Mouse (Mus musculus): ENCODE data around the gene Vwa3b. TPM values are rescaled to one million over a fixed set of nuclear protein-coding genes. Genes with fewer than 3 reads are reported as not detected.

Vwa3b gene
- total RNA-seq, 2 experiments from 2014 or later, result 0.91 to 1.7 TPM

DNA sequence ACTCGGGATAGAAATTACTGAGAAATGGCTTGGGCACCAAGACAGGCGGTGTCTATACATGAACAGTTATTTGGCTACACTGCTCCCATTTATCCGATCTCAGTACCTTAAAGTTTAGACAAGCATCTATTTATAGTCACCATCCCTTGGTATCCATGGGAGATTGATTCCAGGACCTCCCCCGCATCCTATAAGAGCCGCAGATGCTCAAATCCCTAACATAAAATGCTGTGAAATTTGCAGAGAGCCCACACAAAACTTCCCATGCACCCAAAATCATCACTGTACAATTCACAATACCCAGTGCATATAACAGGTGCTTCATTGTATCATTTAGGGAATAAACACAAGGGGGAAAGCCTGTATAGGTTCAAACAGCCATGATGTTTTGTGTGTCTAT, 89.5 kb downstream of the Vwa3b start:
- DNase-seq (ENCODE audit: low spot score in 2 of 2), result no peak

DNA sequence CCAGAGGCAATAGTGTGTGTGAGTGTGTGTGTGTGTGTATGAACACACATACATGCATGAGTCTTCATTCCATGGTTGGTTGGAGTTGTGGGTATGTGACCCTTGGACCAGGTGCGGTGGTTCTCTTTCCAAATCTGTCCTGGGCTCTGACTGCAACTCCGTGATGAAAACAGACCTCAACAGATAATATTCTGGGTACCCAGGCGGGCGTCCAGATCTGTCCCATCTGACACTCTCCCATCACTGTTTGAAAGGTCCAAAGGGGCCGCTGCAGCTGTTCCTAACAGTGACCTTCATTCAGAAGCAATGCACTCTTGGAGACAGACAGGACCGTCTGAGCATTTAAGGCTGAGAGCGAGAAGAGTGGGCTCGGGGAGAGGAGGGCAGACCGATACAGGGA, 90.2 kb downstream of the Vwa3b start:
- no peak for DNase-seq (ENCODE audit: low spot score in 2 of 2)

DNA sequence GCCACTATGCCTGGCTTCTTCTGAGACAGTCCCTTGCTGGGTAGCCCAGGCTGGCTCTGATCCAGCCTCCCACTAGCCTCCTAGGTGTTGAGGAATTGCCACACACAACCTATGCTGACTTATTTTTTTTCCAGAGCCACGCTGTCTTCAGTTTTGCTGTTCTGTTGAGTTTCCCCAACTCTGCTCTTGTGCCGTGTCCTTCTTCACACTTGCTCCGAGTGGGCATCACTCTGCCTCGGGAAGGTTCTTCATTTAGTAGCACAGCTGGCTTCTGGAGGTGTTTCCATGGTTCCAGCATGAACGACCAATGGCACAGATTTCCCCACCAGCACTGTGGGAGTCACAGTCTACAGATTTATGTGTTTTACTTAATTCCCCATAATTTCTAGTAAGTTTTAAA, 91.6 kb downstream of the Vwa3b start:
- peak; percentile 26 to 32 for DNase-seq (ENCODE audit: low spot score in 2 of 2)

DNA sequence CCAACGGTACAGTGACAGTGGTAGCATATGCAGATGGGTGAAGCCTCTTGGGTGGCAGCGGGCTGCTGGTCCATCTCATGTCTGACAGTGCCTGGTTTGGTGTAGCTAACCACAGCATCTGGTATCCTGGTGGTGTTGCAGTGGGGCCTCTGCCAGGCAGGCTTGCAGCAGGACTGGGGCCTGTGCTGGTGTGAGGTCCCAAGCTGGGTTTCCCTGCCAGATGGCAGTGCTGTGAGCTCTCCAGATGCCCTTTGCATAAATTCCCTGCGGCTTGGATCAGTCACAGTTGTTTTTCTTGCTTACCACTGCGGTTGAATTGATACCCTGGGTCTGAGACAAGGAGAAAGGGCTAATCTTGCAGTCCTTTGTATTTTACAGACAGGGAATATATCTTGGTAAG, 95.9 kb downstream of the Vwa3b start:
- DNase-seq (ENCODE audit: low spot score in 2 of 2), result no peak

DNA sequence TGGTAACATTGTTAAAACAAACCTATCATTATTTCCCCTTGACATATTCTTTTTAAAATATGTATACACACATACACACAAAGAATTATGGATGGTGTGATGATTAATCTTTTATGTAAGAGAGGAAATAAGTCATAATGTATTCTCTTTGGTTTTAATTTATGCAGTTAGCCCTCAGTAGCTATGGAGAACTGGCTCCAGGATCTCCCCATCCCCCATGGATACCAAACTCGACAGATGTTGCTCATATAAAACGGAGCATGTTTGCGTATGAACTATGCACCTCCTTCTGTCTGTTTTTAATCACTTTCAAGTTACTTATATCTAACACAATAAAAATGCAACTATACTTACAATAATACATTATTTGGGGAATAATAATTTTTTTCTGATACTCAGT, 96.4 kb downstream of the Vwa3b start:
- no peak for DNase-seq (ENCODE audit: low spot score in 2 of 2)

DNA sequence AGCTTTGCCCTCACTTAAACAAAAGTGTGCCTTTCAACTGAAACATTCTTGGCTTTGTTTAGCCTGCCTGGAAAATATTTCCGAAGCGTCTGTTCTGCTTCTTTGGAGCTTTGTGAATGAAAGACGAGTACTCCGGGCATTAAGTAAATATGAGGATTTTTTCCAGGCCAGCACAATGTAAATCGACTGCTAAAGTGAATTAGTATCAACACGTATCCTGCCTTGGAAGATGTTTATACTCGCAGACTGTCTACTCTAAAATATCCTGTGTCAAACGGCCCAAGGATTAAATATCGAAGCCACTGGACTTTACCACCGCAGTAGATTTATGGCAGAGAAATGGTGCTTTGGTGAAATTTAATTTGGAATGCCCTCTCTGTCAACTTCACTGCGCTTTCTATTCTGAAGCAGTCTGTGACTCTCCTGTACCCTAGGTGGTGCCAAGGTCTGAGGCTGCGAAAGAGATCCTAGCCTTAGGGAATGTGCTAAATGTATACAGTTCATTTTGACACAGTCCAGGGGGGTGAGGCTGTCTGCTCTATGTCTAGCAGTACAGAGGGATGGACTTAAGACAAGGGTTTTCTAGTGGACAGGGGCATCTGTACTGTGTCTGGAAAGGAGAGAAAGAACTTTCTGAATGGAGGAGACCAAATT, 98.4 kb downstream of the Vwa3b start:
- no peak for DNase-seq (ENCODE audit: low spot score in 2 of 2)

DNA sequence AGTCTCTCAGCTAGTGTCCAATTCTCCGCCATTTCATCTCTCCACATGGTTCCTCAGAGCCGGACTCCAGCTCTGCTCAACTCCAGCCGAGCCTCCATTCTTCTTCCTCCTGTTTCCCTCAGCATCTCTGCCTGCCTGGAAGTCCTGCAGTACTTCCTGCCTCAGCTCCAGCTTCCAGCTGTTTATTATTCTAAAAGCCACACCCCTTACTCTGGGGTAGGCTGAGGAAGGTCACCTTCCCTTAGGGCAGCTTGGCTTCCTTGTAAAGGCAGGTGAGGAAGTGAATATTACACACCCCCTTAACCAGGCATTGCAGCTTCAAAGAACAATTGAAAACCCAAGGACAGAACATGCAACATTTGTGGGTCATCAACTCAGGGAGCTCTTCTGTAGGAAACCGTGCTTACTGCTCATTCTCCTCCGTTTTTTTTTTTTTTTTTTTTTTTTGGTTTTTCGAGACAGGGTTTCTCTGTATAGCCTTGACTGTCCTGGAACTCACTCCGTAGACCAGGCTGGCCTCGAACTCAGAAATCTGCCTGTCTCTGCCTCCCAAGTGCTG, 103.7 kb downstream of the Vwa3b start:
- DNase-seq (ENCODE audit: low spot score in 2 of 2), result no peak

DNA sequence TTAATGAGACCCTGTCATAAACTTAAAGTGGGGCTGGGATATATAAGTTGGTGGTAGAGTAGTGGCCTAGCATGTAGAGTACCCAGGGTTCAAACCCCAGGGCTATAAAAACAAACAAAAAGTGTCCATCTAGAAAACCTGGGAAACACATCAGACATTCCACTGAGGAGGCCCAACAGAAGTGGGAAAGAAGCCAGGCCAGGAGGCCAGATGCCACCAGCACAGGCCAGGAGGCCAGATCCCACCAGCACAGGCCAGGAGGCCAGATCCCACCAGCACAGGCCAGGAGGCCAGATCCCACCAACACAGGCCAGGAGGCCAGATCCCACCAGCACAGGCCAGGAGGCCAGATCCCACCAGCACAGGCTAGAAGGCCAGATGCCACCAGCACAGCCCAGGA, 104.8 kb downstream of the Vwa3b start:
- DNase-seq (ENCODE audit: low spot score in 2 of 2), result no peak

DNA sequence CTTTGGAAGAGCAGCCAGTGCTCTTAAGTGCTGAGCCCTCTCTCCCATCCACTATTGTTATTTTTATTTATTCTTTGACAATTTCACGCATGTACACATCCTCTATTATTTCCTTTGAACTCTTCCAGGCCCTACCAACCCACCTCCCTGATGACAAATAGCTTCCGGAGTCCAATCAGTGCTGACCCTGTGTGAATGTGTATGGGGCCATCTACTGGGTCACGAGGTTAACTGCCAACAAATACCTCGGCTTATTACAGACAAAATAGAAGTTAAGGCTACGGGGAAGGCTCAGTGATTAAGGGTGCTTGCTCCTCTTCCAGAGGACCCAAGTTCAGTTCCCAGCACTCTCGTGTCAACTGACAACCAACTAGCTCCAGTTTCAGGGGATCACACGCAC, 106.0 kb downstream of the Vwa3b start:
- DNase-seq (ENCODE audit: low spot score in 2 of 2), result no peak

DNA sequence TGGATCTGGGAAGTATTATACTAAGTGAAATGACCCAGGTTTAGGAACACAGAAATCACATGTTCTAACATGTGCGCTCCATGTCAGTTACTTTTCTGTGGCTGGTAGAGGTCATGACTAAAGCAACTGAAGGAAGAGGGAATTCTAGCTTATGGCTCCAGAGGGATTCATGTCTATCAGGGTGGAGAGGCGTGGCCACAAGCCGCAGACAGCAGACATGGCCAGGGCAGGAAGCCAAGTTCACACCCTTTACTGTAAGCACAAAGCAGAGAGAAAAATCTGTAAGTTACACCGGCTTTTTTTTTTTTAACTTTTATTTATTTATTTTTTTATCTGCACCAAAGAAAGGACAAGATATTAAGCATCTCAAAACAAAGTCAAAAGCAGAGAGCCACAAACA, 119.6 kb downstream of the Vwa3b start:
- DNase-seq (ENCODE audit: low spot score in 2 of 2), result no peak

DNA sequence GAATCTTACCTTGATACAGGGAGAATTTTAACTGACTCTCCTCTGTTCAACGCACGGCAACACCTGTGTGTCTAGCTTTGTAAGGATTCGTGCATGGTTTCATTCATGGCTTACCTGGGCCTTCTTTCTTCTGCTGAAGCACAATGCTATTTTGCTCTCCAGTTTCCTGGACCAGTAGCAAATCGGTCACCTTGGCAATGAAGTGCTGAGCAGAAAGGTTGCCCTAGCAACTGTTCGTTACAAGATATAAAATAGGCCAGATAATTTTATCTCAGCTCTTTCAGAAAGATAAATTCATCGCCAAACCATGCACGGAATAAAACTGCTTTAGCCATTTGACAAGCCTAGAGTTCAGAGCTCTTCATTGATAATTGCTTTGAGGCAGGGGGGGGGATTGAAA, 123.5 kb downstream of the Vwa3b start:
- no peak for DNase-seq (ENCODE audit: low spot score in 2 of 2)

DNA sequence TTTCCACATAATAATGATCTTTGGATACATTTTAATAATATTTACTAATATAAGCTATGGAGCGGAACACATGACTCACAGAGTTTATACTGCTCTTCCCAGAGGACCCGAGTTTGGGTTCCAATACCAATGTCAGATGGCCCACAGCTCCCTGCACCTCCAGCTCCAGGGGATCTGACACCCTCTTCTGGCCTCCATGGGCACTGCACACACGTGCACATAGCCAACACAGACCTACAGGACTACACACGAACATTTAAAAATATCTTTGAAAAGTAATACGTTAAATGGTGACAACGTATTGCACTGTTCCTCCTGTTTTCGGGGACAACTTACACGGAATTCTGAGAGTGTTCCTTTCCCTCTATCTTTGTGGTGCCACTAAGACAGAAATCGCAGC, 125.5 kb downstream of the Vwa3b start:
- DNase-seq (ENCODE audit: low spot score in 2 of 2), result no peak

DNA sequence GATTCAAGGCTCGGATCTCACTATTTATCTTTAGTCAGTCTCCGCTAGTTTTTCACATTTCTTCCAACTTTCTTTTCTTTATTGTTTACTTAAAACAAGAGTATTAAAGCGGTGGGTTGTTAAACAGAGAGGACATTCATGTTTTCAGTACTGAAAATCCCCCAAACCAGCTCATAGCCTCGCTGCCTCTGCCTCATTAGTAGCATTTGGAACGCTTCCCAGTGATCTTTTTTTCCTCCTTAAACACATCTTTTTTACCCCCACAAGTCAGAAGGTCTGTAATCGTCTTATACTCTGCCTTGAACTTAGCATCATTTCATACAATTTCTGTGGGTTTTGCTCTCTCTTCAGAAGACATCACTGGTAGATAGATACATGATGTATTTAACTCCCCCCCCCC, 139.7 kb downstream of the Vwa3b start:
- no peak for DNase-seq (ENCODE audit: low spot score in 2 of 2)

DNA sequence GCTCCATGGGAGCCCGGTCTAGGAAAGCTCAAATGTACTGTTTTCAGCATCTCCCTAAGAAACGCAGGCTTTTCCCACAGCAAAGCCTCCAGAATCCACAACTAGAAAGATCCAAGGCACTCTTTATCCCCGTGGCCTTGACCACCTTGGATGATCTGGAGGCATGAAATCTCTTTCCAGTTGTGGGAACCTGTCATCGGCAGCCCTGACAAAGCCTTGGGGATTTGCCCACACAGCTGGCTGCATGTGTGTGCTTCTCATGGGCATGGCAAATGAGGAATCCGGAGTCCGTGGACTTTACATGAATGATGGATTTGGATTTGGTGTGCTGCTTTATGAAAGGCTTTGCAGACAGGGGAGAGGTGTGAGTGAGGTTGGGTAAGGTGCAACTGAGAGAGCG, 141.5 kb downstream of the Vwa3b start:
- no peak for DNase-seq (ENCODE audit: low spot score in 2 of 2)

DNA sequence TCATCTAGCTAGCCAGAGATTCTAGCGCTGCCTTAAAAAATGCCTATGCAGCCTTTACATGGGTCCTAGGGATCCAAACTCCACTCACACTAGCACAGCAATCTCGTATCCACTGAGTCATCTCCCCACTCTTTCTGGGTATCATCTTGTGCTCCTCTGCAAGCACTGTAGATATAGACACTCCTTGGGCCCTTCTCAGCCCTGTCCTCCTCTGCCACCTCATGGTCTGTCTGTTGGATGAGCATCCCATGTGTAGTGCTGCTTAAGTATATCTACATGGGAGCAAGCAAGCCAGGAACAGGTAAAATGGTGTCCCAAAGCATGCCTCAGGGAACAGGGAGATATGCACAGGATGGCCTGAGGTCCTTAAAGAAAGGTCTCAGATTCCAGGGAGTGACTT, 151.5 kb downstream of the Vwa3b start:
- DNase-seq (ENCODE audit: low spot score in 2 of 2), result peak in 1 of 2 experiments; percentile 13

DNA sequence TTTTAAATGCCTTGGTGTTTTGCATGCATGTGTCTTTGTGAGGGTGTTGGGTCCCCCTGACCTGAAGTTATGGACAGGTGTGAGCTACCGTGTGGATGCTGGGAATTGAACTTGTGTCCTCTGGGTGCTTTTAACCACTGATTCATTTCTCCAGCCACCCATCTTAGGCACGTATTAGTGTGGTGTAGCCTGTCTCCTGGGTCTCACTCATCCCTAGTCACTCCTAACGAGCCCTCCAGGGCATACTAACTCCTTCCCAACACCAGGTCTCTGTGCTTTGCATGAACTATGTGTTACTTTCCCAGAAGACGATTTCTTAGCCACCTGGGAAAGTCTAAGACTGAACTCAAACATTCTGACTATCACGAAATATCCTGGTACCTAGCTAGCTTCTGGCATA, 153.5 kb downstream of the Vwa3b start:
- no peak for DNase-seq (ENCODE audit: low spot score in 2 of 2)

DNA sequence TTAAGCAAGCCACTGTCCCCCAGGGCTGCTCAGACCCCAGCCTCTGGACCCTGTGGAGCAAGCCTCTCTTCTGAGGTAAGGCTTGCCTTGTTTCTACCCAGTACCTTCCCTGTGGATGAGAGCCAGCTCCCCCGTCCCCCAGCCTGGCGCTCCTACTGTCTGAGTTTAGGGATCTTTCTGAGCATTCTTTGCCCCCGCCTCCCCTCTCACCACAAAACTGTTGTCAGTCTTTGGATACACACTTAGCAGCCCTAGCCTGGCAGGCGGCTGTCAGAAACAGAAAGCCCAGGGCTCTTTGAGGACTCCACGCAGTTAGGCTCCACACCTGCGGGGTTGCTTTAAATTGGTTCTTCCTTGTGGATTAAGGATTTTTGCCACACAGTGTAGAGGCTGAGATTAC, 160.7 kb downstream of the Vwa3b start:
- DNase-seq (ENCODE audit: low spot score in 2 of 2), result no peak

DNA sequence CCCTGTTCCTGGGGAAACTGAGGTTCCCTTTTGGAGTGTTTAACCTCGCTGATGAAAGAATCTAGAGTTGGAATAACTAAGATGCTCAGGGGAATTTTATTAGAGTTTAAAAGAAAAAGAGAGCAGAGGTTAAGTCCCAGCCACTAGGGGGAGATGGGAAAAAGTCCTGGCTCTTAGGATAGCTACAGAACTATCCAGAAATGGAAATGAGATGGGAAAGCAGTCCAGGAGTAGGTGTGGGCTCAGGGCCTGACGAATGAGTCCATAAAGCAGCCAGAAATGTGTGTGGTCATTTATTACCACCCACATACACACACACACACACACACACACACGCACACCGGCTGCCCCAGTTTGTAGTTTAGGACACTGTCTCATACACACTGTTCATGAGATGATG, 168.2 kb downstream of the Vwa3b start:
- DNase-seq (ENCODE audit: low spot score in 2 of 2), result peak in 1 of 2 experiments; percentile 5

DNA sequence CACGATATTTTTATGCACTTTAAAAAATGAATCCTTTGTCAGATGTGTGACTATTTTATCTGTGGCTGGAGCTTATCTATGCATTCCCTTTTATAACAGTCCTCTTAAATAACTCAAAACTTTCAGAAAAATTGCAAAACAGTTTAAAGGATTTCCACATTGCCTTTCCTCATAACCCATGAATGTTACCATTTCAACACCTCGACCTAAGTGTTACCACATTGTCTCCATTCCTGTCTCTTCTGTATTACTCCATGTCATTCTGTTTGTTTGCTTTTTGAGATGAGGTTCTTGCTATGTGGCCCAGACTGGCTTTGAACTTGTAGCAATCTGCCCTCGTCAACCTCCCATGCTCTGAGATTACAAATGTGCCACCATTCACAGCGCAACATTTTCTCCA, 175.0 kb downstream of the Vwa3b start:
- no peak for DNase-seq (ENCODE audit: low spot score in 2 of 2)

DNA sequence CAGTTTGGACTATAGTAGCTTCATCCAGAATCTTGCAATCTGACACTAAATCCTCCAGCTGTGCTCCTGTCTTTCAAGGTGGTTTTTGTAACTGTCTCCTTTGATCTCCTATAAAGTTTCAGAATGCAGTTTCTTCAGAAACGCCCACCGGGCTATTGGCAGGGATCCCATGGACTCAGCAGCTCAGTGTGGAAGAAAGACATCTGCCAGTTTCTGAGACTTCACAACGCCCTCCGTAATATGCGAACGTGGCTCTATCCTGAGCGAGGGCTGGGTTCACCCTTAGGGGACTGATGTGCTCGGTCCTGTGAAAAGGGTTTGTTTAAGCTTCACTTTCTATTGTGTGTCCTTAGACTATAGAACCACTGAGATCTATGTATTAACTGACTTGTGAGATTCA, 181.3 kb downstream of the Vwa3b start:
- DNase-seq (ENCODE audit: low spot score in 2 of 2), result no peak

DNA sequence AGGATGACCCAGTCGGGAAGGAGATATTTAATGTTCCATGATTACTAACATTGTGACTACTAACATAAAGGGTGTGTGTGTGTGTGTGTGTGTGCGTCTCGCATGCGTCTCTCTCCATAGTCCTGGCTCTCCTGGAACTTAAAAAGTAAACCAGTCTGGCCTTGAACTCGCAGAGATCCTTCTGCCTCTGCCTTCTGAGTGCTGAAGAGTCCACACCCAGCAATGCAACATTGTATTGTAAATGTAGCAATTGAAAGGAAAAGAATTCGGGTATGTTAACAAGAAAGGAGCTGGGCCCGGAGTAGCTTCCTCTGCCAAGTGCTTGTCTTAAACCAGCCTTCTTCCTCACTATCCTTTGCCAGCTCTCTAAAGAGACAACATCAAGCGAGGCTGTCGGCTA, 186.0 kb downstream of the Vwa3b start:
- DNase-seq (ENCODE audit: low spot score in 2 of 2), result no peak

DNA sequence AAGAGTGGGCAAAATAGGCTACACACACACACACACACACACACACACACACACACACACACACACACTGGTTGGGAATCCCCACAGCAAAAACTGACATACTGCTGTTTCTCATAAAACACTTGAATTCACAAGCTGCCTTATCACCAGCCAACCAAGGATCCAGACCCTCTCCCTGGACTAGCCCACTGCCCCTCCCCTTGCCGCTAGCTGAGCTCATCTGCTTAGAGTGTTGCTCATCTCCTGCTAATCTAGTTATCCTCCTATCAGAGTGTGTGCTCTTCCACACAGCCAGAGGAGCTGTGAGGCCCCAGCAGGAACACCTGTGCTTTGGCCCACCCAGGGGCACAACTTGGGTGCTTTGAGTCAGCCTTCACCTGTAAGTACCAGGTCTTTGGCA, 187.7 kb downstream of the Vwa3b start, which contains the start of gene Cnga3:
Gene Cnga3 (plus strand): TSS at position 291 of the 400 bp plus-strand sequence.
- no peak for DNase-seq (ENCODE audit: low spot score in 2 of 2)

DNA sequence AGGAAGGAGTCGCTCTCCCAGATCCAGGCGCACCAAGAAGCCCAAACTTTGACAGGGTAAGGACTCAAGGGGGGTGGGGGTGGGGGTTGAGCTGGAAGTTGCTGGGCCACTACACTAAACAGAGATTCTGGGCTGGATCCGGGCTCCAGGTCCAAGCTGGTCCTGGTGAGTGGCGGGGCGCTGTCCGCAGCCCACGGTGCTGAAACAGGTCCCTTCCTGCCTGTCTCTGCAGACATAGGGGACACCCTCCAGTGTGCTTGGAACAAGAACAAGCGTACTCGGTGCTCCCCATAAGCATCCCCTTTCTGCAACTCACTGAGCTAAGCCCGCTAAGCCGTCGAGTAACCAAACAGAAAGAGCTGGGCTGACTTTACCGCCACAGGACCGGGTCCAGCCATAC, 192.0 kb downstream of the Vwa3b start:
- DNase-seq (ENCODE audit: low spot score in 2 of 2), result no peak

Measured in left cerebral cortex, adult 18-20 months (tissue).